ENCODE assay signal across 22 mouse cellular contexts in the genomic region with DNA sequence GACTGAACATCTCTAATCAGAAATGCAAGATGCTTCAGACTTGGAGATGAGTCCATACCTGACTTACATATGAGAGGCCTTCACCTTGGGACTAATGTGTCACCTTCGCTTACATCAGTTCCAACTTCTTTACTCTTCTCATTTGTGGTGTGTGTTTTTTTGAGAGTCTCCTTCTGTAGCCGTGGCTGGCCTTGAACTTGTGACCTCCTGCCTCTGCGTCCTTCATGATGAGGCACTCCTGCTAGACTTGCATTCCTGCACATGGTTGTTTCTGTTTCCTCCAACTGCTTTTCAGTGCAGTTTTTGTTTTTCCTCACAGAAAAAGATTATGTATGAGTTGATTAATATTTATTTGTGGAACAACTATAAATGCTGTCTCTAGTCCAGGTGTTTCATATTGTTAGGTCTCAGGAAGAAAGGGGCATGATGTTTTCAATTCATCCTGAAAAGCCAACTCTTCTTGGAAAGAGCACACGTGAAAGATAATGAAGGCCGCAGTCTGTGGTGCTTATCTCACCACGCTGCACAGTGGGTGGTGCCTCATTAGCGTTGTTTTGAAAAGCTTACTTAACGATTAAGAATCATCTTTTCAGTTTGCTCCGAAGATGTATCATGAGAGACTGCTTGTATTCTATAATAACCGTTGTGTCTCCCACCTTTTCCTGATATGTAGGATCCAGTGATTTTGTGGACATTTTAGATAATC. TPM values are rescaled to one million over a fixed set of nuclear protein-coding genes. Genes with fewer than 3 reads are reported as not detected.
DNase-seq lines count a peak whose midpoint lies in the region; ATAC-seq and TF ChIP-seq lines count a peak whose summit lies in the region.
"Had no signal": no experiment of that assay in that cellular context is flagged by ENCODE, and none has a peak within 500 bp of the region (broad histone marks: within the 10 kb centered on the region; RNA-seq: fewer than 3 reads in every experiment).

No protein-coding gene starts in this region.

- no peak overlapping the region for H3K9ac ChIP-seq in liver, postnatal 0 days (replicated peaks)
- no peak overlapping the region for H3K9ac ChIP-seq in liver, embryonic 13.5 days
- H3K9ac ChIP-seq: forebrain, embryonic 13.5 days; hindbrain, embryonic 12.5 days; limb, embryonic 15.5 days had no signal

- TF ChIP-seq POLR2A in brain, embryonic 14.5 days (IDR thresholded peaks at IDR 0.05; ENCODE audit: borderline replicate concordance, extremely low read depth, insufficient read depth, insufficient read length, poor library complexity, severe bottlenecking) = no peak

- H3K27me3 ChIP-seq in liver, postnatal 0 days (ENCODE audit: insufficient read depth, low read length) = no peaks in the 10 kb centered on the region
- H3K27me3 ChIP-seq in liver, embryonic 13.5 days = no peaks in the 10 kb centered on the region
- H3K27me3 ChIP-seq: forebrain, embryonic 13.5 days; hindbrain, embryonic 12.5 days; limb, embryonic 15.5 days had no signal

- no peak for TF ChIP-seq CTCF in liver, postnatal 0 days (IDR thresholded peaks at IDR 0.05; ENCODE audit: low read depth)
- TF ChIP-seq CTCF in brain, embryonic 14.5 days (IDR thresholded peaks at IDR 0.05; ENCODE audit: borderline replicate concordance, extremely low read depth, insufficient read depth, insufficient read length) = no peak

- TF ChIP-seq EP300 in liver, postnatal 0 days (IDR thresholded peaks at IDR 0.05; ENCODE audit: low read depth) = no peak

- no peak for ATAC-seq in liver, postnatal 0 days
- peak; percentile 85 for ATAC-seq in liver, embryonic 13.5 days (ENCODE audit: low read depth)
- ATAC-seq: forebrain, embryonic 13.5 days; lung, postnatal 0 days had no signal

- peak; percentile 58 for DNase-seq in liver
- no peak for DNase-seq in liver, postnatal 0 days
- peak; percentile 13 for DNase-seq in brain, embryonic 14.5 days (ENCODE audit: low read depth)
- DNase-seq in liver, embryonic 13.5 days = peak; percentile 14
- peak; percentile 74 for DNase-seq in retina, postnatal 1 day
- DNase-seq in kidney, adult 8-10 months = no peak
- no peak for DNase-seq in kidney, adult 9 months
- DNase-seq: adrenal gland, adult 8-10 months; cerebellum, adult 18-20 months; cerebellum, postnatal 36 days; gastrocnemius, postnatal 36 days; heart, postnatal 14 days; kidney, adult 18-20 months; kidney, postnatal 14 days; midbrain, embryonic 14.5 days; thymus, adult 18-20 months; thymus, postnatal 4 days had no signal

- no peak overlapping the region for H3K27ac ChIP-seq in liver, postnatal 0 days (ENCODE audit: low read depth)
- H3K27ac ChIP-seq in liver, embryonic 13.5 days = peak overlapping the region; percentile 70
- H3K27ac ChIP-seq: forebrain, embryonic 13.5 days; hindbrain, embryonic 12.5 days; limb, embryonic 15.5 days had no signal

- H3K4me1 ChIP-seq in liver, postnatal 0 days (ENCODE audit: insufficient read depth) = no peaks in the 10 kb centered on the region
- H3K4me1 ChIP-seq in liver, embryonic 13.5 days (replicated peaks) = peaks cover 17% of the 10 kb centered on the region
- H3K4me1 ChIP-seq: forebrain, embryonic 13.5 days; hindbrain, embryonic 12.5 days; limb, embryonic 15.5 days had no signal

- no peaks in the 10 kb centered on the region for H3K9me3 ChIP-seq in liver, postnatal 0 days (ENCODE audit: low read length)
- H3K9me3 ChIP-seq in liver, embryonic 13.5 days (replicated peaks) = no peaks in the 10 kb centered on the region
- H3K9me3 ChIP-seq: forebrain, embryonic 13.5 days; hindbrain, embryonic 12.5 days; limb, embryonic 15.5 days had no signal

- peaks cover 45% of the 10 kb centered on the region for H3K36me3 ChIP-seq in liver, postnatal 0 days (replicated peaks; ENCODE audit: insufficient read depth, low read length)
- peaks cover 40% of the 10 kb centered on the region for H3K36me3 ChIP-seq in liver, embryonic 13.5 days

- H3K4me2 ChIP-seq in liver, postnatal 0 days (ENCODE audit: low read depth, low read length) = no peak overlapping the region
- H3K4me2 ChIP-seq in liver, embryonic 13.5 days = peak overlapping the region; percentile 29
- H3K4me2 ChIP-seq: forebrain, embryonic 13.5 days; heart, embryonic 11.5 days; hindbrain, embryonic 12.5 days; limb, embryonic 15.5 days had no signal

- no peak overlapping the region for H3K4me3 ChIP-seq in liver, postnatal 0 days (ENCODE audit: low read depth, low read length)
- no peak overlapping the region for H3K4me3 ChIP-seq in liver, embryonic 13.5 days (replicated peaks)
- H3K4me3 ChIP-seq: forebrain, embryonic 13.5 days; hindbrain, embryonic 12.5 days; limb, embryonic 15.5 days had no signal

- 52% methylated on average over 10 of the region's 10 CpGs for WGBS in liver, postnatal 0 days (ENCODE audit: insufficient replicate concordance)
- WGBS in liver, embryonic 13.5 days (ENCODE audit: insufficient replicate concordance) = 31% methylated on average over 10 of the region's 10 CpGs

RNA-seq across cellular contexts. Expression of gene Ercc6, which starts 40.0 kb away (rescaled TPM):
- 5.3 and 5.4 TPM in 2 replicates for polyA plus RNA-seq in liver, postnatal 0 days (2015; fragmentation: Nextera tagmentation; extraction: Ambion mirVana)
- polyA plus RNA-seq in brain, embryonic 14.5 days (2012; rRNA removed) = 15.1 and 15.9 TPM in 2 replicates
- 9.0 and 10.1 TPM in 2 replicates for polyA plus RNA-seq in liver, embryonic 13.5 days (2015; fragmentation: Nextera tagmentation; extraction: Ambion mirVana)

RNA-seq across cellular contexts. Expression of gene Prrxl1, which starts 45.9 kb away (rescaled TPM):
- 0.05 TPM in 1 of 2 replicates, not detected in the other for polyA plus RNA-seq in liver, postnatal 0 days (2015; fragmentation: Nextera tagmentation; extraction: Ambion mirVana)
- 1.3 and 7.0 TPM in 2 replicates for polyA plus RNA-seq in brain, embryonic 14.5 days (2012; rRNA removed)
- polyA plus RNA-seq in liver, embryonic 13.5 days (2015; fragmentation: Nextera tagmentation; extraction: Ambion mirVana) = 0.14 TPM in 1 of 2 replicates, not detected in the other
- polyA plus RNA-seq: heart, embryonic 11.5 days had no signal

Comparison
In these comparisons a context has a peak if more than half of its experiments do, and no peak if none do; other contexts are left out.
1. DNase-seq: peak in liver (single experiment), brain, embryonic 14.5 days (single experiment), liver, embryonic 13.5 days (single experiment) and retina, postnatal 1 day (single experiment); none in liver, postnatal 0 days (single experiment), kidney, adult 8-10 months (0 of 2) and kidney, adult 9 months (single experiment).